Mouse (Mus musculus): ENCODE measurements around the gene Lypla2.
"Not testable (repeated sequence)": the region's sequence is repeated elsewhere in the genome, so short reads cannot be mapped to it uniquely, and the experiment has no call there.

Lypla2 gene

GRCm38 (mm10) chr4:135972556-135972906, at the start of gene Lypla2:
TSS of gene Lypla2 (minus strand) at chr4:135972626.
- peak; percentile 81 for DNase-seq (ENCODE audit: low spot score)

GRCm38 (mm10) chr4:136021549-136022047, 49.2 kb upstream of the Lypla2 start, which contains the start of gene Eloa:
TSS of gene Eloa (minus strand) at chr4:136021763.
- peak; percentile 100 for DNase-seq (ENCODE audit: low spot score)

GRCm38 (mm10) chr4:136020743-136021548, 48.5 kb upstream of the Lypla2 start:
- DNase-seq (ENCODE audit: low spot score): peak; percentile 13

- DNase-seq (ENCODE audit: low spot score): no peak
These were observed 43.7 kb upstream of the Lypla2 start for GRCm38 (mm10) chr4:136016059-136016602.

- DNase-seq (ENCODE audit: low spot score): no peak
These were observed 38.2 kb upstream of the Lypla2 start for GRCm38 (mm10) chr4:136010586-136010985.

DNA sequence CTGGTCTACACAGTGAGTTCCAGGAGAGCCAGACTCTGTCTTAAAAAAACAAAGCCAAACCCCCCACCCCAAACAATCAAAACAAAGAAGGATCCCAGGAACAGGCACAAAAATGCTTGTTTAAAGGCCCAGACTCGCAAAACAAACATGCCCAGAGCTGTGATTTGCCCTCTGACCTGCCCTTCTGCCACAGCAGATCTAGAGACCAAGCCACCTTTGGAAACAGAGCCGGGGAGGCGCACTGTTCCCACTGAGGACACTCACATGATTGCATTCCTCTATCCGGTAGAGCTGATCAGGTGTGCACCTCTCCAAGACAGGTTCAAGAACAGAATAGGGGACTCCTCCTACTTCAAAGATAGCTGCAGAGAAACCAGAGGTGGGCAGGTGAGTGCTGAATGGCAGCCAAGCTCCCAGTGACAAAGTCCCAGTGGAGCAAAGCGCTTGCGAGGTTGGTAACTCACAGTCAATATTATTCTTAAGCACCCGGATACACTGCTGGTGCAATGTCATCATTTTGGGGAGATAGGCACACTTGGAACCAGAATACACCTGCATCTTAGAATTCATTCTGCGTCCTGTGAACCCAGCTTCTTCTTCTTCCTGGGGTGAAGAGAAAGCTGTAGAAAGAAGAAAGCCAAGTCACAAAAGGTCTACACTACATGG, 36.5 kb upstream of the Lypla2 start:
- DNase-seq (ENCODE audit: low spot score): no peak

GRCm38 (mm10) chr4:136006821-136007220, 34.4 kb upstream of the Lypla2 start:
- DNase-seq (ENCODE audit: low spot score): no peak

DNA sequence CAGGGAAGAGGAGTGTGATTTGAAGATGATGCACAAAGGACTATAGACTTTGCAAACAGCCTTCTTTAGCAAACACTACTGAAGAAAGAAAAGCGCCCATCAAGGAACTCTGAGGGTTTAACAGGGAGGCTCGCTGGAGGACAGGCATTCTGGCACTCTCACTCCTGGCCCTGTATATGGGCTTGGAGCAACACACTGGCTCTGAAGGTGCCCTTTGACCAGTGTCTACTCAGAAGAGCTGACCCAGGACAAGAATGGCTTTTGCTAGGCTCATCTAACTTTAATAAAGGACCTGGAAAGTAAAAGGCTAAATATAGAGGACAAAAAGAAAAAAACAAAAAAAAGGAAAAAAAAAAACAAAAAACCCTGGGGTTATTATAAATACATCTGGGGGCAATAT, 32.5 kb upstream of the Lypla2 start:
- DNase-seq (ENCODE audit: low spot score): no peak

- no peak for DNase-seq (ENCODE audit: low spot score)
These were observed 31.8 kb upstream of the Lypla2 start for GRCm38 (mm10) chr4:136004107-136004675.

DNA sequence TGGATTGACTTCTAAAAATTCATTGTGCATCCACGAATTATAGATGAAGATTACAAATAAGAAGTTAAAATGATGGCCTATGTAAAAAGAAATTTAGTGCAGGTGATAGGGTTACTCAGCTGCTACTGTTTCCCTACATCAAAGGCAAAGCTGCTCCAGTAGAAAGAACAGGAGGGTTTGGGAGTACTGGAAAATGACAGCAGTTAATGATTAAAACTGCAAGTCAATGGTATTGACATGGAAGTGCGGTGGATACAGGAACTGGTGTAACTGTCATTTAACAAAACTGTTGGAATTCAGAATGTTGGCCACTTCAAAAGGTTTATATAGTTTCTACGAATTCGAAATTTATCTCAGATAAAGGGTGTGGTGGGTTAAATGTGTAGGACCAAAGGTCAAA, 22.7 kb upstream of the Lypla2 start:
- no peak for DNase-seq (ENCODE audit: low spot score)

- peak; percentile 20 for DNase-seq (ENCODE audit: low spot score)
These were observed 21.5 kb upstream of the Lypla2 start for GRCm38 (mm10) chr4:135993941-135994340.

GRCm38 (mm10) chr4:135987714-135988113, 15.3 kb upstream of the Lypla2 start:
- no peak for DNase-seq (ENCODE audit: low spot score)

DNA sequence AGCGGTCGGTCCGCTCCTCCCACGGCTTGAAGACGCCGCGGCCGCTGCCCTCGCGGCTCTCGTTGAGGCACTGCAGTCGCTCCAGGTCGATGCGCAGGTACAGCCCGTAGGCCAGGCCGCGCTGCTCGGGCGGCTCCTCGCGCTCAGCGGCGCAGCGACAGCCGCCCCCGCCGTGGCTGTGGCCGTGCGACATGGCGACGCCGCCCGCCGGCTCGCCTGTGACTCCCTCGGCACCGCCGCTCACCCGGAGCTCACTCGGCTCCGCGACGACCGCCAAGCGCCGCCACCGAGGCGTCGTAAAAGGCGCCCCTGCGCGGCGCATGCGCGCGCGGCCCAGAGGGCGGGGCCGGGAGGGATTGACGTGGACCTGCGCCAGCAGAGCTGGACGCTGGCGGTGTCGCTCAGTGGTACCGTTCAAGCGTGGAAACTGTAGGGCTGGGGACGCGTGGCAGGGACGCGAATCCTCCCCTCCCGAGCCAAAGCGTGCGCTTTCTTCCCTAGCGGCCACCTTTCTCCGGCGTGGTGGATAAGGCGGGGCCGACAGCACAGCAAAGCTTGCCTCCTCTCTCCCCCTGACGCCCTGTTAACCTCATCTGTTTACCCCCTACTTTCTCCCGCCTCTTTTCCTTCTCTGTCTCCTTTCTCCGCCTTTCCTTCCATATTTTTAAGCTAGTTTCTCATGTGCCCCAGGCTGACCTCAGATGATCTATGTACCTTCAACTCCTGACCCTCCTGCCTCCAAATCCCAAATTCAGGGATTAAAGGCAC, 14.7 kb upstream of the Lypla2 start, which contains the start of gene Pithd1:
TSS of gene Pithd1 (minus strand) at position 322 of the 768 bp plus-strand sequence.
- DNase-seq (ENCODE audit: low spot score): peak; percentile 93

- DNase-seq (ENCODE audit: low spot score): peak; percentile 21
These were observed 14.0 kb upstream of the Lypla2 start for GRCm38 (mm10) chr4:135986301-135986942.

DNA sequence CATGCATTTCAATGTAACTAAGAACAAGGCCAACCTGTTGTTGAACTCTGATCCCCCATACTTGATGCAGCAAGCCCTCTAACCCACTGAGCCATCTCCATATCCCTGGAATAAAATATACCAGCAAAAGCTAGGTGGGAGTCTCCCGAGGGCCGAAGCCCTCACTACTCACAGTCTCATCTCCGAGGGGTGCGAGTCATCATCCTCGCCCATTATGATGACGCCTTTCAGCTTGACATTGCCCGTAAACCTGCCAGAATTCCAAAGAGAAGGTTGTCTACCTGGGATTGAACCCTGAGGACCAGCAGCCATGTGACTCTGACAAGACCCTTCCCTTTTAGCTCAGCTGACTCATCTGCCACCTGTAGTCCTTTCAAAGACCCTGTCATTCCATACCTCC, 13.3 kb upstream of the Lypla2 start:
- no peak for DNase-seq (ENCODE audit: low spot score)

DNA sequence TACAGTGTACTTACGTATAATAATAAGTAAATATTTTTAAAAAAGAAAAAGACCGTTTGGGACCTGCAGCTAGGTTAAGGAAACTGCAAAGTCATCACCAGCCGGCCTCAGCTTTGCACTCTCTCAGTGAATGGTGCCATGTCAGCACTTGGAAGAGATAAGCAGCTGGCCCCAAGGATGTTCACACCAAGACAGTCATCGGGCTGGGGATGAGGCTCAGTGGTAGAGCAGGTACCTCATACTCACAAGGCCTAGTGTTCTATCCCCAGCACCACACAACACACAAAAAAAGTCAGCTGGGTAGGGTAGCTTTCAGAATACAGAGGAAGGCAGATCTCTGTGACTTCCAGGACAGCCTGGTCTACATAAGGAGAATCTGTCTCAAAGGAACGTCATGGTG, 12.8 kb upstream of the Lypla2 start:
- DNase-seq (ENCODE audit: low spot score): no peak

DNA sequence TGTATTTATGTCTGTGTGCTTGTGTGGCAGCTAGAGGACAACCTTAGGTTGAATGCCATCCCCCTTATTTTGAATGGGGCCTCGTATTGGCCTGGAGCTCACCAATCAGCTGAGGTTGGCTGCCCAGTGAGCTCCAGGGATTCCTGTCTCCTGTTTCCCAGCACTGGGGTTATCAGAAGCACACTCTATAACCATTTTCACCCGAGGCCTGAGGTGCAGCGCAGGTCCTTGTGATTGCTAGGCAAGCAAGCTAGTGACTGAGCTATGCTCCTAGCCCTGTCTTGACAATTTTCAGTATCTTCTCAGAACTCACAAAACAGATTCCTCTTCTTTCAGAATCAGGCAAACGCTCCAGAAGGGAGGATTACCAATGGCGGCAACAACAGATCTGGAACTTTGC, 12.1 kb upstream of the Lypla2 start:
- DNase-seq (ENCODE audit: low spot score): no peak

- DNase-seq (ENCODE audit: low spot score): no peak
These were observed 9.2 kb upstream of the Lypla2 start for GRCm38 (mm10) chr4:135981524-135982063.

GRCm38 (mm10) chr4:135980223-135980622, 7.8 kb upstream of the Lypla2 start:
- DNase-seq (ENCODE audit: low spot score): not testable (repeated sequence)

DNA sequence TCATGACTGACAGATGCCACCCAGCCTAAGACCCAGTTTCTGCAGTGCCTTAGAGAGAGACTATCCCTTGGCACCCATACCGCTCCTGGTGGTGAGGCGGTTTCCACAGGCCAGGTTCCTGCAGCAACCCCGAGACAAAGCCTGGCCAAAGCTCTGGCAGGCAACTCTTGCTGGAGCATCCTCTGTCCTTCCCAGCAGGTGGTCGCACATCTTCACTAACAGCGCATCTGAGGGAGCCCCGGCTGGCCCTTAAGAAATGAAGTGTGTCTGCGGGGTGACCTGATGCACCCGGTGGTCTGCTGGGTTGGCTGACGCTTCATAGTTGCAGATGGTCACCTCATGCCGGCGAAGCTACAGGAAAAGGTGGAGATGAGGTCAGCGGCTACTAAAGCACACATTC, 3.7 kb upstream of the Lypla2 start:
- no peak for DNase-seq (ENCODE audit: low spot score)

Data from retina, embryonic 14.5 days (tissue).